Mouse (Mus musculus): ENCODE results near the gene Ppp2r3a.
A peak's percentile ranks its signal among the peaks of the same experiment; 100 is the strongest.

The Ppp2r3a gene

DNA sequence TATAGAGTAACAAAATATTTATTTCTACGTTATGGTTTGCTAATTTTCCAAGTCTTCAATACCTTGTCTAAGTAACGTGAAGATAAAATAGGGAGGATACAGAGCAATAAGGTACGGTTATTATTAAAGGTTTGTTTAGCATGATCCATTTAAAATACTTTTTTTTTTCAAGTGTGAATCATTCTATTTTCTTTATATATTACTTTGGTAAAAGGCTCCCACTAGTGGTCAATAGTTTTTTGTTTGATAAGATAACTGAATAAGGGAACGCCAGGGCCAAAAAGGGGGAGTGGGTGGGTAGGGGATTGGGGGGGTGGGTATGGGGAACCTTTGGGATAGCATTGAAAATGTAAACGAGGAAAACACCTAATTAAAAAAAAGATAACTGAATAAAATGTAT lies 98.7 kb downstream of the Ppp2r3a start:
- no peak for DNase-seq (ENCODE audit: low spot score in 2 of 2)

DNA sequence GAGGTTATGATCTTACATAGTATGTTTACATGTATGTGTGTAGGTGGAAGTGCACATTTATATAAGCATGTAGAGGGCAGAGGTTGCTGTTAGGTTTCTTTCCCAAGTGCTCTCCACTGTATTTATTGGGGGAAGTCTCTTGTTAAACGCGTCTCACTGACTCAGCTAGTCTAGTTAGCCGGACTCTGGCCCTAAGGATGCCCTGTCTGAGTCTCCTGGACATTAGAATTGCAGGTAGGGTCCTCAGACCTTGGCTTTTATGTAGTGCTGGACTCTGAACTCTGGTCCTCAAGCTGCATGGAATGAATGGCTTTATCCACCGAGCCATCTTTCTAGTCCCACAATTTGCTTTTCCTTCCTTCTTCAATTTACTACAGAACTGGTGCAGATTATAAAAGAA lies 108.0 kb downstream of the Ppp2r3a start:
- DNase-seq (ENCODE audit: low spot score in 2 of 2) = no peak

DNA sequence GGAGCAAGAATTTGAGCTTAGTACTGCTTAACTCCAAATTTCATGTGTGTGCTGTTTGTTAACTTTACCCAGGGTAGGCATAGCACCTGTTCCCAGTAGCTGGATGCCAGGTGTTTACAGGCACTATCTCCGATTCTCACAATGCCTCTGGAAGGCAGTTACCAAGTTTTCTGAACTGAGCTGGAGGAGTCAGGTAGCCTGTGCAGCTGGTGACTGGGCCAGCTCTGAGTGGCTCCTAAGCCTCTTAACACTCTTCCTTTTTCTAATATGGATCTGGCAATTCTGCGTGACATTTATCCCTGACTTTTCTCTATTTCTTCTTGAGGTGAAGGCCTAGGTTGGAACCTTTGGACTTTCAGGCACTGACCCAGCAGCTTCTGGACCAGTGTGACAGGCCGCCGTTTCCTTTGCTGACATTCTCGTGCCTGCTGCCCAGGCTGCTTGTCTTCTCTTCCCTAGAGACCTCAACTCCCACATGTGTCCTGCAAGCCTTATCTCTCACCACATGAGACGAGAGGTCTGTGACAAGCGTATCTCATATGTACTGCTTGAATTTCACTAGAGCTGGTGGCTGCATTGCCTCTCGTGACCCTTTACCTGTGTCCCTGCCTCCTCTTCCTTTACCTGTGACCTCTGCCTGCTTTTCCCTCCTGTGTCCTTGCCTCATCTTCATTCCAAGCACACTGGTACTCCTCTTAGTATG lies 137.3 kb downstream of the Ppp2r3a start:
- DNase-seq (ENCODE audit: low spot score in 2 of 2) = no peak

DNA sequence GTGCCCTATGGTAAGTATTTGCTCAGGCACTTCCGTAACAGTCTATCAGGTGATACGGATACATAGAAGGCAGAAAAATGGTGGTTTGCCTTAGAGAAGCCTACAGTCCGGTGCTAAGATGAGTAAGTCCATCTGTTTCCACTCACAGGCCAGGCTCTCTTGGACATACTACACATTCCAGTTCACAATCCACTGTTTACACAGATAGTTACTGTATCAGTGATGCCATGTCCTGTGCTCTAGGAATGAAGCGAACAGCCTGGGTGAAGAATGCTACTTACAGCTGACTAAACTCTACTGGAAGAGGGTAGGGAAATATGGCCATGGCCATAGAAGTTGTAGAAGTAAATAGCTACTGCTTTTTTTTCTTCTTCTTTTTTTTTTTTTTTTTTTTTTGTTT lies 138.3 kb downstream of the Ppp2r3a start:
- DNase-seq (ENCODE audit: low spot score in 2 of 2) = no peak

DNA sequence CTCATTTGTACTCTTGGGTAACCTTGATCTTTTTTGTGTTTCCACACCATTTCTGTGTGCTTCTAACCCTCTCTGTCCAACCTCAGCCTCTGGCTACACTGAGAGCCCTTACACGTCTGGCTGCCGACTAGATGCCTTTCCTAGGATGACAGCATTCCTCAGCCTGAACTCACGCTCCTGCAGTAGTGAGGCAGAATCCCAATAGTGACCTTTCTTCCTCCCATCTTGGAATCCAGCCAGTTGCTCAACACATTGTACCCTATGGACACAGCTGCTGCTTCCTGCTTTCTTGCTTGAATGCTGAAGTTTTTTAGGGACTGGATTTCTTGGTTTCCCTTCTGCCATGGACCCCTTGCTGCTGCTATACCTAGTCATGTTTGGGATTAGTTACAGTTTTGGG lies 141.6 kb downstream of the Ppp2r3a start:
- no peak for DNase-seq (ENCODE audit: low spot score in 2 of 2)

DNA sequence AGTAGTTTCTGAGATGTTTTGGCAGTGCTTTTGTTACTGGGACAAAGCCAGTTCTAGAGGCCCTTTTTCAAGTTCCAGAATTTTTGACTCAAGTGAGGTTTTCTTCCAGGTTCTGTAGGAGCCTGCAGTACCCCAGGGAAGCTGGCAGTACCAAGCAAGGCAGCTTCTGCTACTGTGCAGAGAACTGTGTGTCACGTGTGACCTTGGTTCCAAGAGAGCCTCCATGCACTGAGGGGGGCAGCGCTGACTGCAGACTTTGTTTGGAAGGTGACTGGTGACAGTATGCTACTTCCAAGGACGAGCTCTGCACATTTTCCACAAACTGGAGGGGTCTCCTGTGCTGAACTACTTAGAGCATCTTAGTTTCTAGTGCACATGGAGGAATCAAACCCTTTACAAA lies 144.2 kb downstream of the Ppp2r3a start:
- DNase-seq (ENCODE audit: low spot score in 2 of 2) = no peak

DNA sequence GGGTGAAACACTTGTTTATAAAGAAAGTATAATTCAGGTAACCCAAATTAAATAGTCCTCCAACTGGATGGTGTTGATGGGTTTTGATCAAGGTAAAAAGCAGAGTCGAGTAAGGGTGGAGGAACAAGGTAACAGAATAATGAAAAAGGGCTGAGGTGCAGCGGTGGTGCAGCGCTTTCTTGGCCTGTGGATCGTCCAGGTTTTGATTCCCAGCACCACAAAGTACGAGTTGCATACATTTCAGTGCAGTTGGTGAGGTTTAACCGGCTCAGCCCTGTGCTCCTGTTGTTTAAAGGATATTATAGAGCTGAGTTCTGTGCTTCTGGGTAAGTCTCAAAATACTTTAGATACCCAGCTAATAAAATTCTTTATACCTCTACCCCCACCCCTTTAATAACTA lies 145.9 kb downstream of the Ppp2r3a start:
- no peak for DNase-seq (ENCODE audit: low spot score in 2 of 2)

DNA sequence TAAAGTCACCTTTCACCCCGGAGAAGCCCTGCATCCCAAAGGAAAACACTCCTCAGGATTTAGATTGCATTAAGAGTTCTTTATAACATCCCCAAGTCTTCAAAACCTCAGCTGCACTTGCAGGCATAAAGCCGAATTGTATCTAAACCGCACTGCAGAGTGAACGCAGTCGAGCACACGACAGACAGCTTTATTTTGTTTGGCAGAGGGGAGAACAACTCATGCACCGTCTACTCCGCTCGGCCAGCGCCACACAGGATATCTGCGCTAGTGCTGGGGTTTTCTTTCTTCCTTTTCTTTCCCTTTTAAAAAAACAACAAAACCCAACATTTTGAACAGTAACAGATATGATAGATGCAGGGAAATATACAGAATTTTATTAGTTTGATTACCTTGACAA lies 146.7 kb downstream of the Ppp2r3a start:
- no peak for DNase-seq (ENCODE audit: low spot score in 2 of 2)

DNA sequence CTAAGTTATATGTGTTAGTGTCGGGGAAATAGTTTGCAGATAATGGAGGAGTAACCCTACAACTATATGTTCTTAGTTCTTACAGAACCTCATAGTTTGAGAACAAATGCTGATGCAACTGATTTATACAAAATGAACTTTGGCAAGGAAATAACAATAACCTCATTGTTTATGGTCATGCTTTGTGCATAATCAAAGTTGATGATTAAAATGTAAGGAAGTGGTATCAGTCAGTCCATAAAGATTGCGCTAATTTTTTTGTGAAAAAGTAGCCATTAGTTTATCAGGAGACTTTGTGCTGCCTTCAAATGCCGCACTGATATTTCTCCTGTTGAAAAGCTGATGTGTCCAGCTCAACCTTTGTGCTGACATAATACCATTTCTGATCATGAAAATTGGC lies 149.3 kb downstream of the Ppp2r3a start:
- DNase-seq (ENCODE audit: low spot score in 2 of 2) = no peak

DNA sequence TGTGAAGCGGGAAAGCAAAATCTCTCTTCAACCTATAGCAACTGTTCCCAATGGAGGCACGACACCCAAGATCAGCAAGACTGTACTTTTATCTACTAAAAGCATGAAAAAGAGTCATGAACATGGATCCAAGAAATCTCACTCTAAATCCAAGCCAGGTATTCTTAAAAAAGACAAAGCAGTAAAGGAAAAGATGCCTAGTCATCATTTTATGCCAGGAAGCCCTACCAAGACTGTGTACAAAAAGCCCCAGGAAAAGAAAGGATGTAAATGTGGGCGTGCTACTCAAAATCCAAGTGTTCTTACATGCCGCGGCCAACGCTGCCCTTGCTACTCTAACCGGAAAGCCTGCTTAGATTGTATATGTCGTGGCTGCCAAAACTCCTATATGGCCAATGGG lies 150.0 kb downstream of the Ppp2r3a start:
- DNase-seq (ENCODE audit: low spot score in 2 of 2) = no peak

DNA sequence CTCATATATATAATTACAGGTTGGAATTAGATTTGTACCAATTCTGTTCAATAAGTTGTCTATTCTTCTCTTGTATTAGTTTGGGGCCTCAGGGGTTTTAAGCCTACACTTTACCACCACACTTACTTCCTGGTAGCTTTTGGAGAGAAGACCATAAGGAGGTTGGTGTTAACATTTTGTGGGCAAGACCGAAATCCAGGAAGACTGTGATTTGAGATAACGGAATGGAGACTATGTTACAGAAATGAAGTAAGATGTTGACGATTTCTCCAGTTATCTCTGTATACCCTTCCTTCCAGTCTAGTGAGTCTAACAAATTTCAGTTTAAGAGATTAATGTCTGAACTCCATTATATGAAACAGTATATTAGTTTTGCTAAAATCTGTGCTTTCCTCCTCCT lies 151.4 kb downstream of the Ppp2r3a start:
- DNase-seq (ENCODE audit: low spot score in 2 of 2) = no peak

DNA sequence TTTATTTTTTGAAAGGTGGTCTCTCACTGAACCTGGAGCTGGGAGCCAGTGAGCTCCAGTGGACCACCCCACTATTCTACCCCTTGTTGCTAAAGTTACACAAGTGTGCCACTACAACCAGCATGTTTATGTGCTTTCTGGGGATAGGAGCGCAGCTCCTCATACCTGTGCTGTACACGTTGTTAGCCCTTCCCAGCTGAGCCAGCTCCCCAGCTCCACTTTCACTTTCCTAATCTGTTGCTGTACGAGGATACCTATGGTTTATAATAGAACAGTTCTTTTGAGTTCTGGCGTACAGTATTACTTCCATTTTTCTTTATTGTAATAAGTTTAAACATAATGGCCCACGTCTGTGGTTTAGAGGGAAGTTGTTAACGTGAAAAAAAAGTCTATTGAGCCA lies 152.2 kb downstream of the Ppp2r3a start:
- no peak for DNase-seq (ENCODE audit: low spot score in 2 of 2)

DNA sequence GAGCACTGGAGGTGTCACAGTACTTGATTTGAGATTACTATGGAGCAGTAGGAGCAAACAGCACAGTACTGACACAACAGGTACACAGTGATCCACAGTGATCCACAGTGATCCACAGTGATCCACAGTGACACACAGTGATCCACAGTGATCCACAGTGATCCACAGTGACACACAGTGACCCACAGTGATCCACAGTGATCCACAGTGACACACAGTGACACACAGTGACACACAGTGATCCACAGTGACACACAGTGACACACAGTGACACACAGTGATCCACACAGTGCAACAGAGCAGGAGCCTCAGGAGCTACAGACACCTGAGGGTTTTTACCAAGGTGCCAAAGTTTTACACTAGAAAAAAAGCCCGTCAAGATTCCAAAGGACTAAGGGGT lies 154.1 kb downstream of the Ppp2r3a start:
- DNase-seq (ENCODE audit: low spot score in 2 of 2) = no peak

DNA sequence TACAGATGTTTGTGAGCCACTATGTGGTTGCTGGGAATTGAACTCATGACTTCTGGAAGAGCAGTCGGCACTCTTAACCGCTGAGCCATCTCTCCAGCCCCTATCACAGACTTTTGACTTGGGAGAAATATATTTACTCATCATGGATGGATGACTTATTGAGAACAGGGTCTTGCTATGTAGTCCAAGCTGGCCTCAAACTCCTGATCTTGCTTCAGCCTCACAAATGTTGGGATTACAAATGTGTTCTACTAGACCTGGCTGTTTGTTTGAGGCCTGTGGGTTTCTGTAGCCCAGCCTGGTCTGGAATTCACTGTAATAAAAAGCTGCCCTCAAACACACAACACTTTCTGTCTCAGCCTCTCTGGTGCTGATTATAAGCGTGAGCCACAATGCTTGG lies 155.1 kb downstream of the Ppp2r3a start:
- DNase-seq (ENCODE audit: low spot score in 2 of 2) = no peak

DNA sequence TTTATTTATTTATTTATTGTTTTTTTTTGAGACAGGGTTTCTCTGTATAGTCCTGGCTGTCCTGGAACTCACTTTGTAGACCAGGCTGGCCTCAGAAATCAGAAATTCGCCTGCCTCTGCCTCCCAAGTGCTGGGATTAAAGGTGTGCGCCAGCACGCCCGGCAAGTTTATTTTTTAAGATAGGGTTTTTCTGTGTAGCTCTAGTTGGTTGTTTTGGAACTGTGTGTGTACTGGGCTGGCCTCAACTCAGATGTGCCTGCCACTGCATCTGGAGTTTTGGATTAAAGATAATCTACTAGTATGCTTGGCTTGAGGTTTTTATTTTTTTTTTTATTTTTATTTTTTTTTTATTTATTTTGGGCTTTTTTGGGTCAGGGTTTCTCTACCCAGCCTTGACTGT lies 156.2 kb downstream of the Ppp2r3a start:
- no peak for DNase-seq (ENCODE audit: low spot score in 2 of 2)

DNA sequence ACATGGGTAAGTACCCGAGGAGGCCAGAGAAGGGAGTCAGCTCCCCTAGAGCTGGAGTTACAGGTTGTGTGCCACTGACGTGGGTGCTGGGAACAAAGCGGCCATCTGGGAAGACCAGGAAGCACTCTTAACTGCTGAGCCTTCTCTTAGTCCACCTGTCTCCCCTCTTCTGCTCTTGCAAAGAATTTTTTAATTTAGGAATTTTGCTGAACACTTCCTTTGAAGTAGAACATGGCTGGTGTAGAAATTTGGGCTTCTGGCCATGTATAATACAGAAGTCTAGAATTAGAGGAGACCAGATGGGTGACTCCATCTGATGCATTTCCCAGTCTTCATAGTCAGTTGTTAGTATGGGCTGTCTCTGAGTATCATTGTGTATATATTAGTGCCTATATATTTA lies 167.9 kb downstream of the Ppp2r3a start:
- DNase-seq (ENCODE audit: low spot score in 2 of 2) = no peak

DNA sequence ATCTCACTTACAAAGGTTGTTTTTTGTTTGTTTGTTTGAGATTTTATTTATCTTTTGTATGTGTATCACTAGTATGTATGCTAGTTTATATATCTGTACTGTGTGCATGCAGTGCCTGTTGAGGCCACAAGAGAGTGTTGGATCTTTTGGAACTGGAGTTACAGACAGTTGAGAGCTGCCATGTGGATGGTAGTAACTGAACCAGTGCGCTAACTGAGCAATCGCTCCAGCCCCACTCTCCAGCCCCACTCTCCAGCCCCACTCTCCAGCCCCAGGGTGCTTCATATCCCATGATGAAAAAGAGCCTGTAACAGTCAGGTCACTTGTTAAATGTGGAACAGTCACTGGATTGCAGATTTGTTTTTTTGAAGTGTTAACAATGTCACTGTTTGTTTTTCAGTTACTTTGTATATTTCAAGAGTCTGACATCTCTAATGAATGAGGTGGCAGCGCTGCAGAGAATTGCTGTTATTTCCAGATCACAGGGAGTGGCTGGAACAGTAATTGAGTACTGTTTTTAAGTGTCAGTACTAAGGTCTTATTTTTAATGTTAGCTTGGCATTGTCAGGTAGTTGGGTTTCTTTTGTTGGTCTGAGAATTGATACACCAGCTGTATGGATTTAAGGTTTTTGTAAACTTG lies 171.4 kb downstream of the Ppp2r3a start:
- no peak for DNase-seq (ENCODE audit: low spot score in 2 of 2)

DNA sequence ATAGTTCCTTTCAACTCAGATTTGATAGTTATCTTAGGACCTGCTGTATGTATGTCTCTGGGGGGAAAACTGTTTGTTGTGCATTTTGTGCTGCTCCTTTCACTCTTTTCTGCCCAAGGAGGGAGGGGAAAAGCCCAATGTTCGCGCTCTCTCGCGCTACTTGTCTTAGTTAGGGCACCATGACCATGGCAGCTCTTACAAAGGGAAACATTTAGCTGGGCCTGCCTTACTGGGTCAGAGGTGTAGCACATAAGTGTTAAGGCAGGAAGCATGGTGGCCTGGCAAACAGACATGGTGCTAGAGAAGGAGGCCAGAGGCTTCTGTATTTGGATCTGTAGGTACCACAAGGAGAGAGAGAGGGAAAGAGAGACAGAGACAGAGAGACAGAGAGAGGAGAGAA lies 173.0 kb downstream of the Ppp2r3a start:
- no peak for DNase-seq (ENCODE audit: low spot score in 2 of 2)

DNA sequence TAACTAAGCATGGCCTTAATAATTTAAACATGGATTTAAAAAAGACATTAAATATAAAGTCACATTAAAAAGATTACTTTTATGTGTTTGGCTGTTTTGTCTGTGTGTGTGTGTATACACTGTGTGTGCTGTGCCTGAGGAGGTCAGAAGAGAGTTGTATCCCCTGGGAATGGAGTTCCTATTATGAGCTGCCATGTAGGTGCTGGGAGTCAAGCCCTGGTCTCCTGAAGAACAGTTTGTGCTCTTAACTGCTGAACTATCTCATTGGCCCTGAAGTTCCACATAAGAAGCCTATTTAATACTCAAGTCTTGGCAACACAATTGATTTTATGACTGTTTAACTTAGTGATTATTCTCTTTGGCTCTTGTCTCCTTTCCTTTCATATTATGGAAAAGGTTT lies 174.1 kb downstream of the Ppp2r3a start:
- DNase-seq (ENCODE audit: low spot score in 2 of 2) = no peak

DNA sequence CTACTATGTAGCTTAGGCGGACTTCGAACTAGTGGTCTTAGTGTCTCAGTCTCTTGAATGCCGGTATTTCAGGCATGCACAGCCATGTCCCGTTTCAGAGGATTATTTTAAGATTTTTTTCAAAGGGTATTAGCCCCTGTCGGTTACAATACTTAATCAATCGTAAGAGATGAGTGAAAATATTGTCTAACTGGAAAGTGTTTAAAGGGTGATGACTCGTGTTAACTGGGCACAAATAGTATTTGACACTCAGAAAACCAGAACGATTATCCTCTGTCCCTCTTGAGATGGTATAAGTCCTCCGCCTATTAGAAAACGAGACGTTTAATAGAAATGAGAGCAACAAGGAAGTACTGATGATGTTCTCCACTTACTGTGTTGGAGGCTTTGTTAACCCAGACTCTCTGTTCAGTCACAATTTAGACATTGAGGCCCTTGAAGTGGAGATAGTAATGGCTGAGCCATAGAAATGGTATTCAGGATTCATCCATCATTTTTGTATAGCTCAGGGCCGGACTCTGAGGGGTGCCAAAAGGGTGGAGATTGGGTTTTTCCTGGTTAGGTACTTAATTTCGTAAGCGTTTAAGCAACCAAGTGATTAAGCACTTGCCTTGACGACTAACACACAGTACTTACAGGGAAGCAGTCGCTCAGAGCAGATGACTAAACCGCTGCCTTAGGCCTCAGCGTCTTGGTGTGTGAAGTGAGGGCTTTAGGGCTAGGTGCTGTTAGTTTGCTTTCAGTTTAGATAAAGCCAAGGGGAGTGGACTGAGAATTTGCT lies 175.3 kb downstream of the Ppp2r3a start:
- DNase-seq (ENCODE audit: low spot score in 2 of 2) = no peak

DNA sequence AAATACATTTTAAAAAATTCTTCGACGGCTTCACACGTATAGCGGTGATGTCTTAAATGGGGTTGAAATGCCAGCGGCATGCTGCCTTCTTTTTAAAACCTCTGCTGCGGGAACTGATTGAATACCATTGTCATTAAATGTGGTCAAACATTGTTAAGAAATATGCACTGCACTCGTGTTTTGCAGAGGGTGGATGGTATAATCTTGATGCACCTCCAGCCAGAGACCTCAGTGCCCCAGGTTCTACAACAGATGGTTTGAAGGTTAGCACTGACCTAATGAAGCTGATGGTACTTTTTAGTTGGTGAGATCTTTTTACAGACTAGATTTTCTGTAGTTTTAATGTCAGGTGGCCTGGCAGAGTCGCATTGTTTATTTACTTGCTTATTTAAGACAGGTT lies 175.9 kb downstream of the Ppp2r3a start:
- no peak for DNase-seq (ENCODE audit: low spot score in 2 of 2)

DNA sequence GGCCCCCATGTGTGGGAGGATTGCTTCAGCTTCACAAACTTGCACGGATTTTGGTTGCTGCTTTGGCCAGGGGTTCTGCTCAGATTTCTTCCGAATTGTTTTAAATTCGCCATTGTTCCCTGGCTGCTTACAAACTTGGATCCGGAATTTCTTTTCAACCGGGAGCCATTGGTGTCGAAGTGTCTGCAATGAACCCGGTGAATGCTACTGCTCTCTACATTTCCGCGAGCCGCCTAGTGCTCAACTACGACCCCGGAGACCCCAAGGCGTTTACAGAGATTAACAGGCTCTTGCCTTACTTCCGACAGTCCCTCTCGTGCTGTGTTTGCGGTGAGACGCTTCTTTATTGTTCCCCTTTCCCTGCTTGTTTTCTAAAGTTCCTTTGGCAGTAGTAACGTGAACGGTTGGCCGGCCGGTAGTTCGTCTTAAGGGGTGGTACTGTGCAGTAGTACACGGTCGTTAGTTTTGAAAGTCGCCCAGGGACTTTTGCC lies 176.5 kb downstream of the Ppp2r3a start:
- peak; percentile 27 to 69 for DNase-seq (ENCODE audit: low spot score in 2 of 2)

All from spleen, postnatal 4 days (tissue).